Mouse (Mus musculus): ENCODE measurements around the gene Schip1. TPM values are rescaled to one million over a fixed set of nuclear protein-coding genes. Genes with fewer than 3 reads are reported as not detected.

Schip1 gene
- total RNA-seq, 2 experiments from 2014 or later: 0.17 TPM; not detected in 1

DNA sequence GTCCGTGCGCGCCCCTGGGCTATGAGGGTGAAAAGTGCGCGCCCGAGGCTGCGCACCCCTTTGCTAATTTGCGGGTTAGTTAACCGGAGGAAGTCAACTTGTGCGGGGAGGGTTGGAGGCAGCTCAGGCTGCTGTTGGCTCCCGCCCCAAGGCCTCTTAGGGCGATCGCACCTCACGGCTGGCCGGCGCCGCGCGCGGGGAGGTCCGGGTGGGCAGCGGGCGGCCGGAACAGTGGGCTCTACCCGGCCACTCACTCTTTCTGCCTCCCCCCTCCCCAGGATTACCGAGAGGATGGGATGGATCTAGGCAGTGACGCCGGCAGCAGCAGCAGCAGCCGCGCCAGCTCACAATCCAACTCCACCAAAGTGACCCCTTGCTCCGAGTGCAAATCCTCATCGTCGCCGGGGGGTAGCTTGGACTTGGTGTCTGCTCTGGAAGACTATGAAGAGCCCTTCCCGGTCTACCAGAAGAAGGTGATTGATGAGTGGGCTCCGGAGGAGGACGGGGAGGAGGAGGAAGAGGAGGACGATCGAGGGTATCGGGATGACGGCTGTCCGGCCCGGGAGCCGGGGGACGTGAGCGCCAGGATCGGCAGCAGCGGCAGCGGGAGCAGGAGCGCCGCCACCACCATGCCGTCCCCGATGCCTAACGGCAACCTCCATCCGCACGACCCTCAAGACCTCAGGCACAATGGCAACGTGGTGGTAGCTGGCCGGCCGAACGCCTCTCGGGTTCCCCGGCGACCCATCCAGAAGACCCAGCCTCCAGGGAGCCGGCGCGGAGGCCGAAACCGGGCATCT, 429.9 kb downstream of the Schip1 start:
- 0 out of 2 replicates have a peak, but pooled peaks have one; percentile 9 for ATAC-seq (replicated peaks; ENCODE audit: low FRiP score, poor library complexity, severe bottlenecking)

DNA sequence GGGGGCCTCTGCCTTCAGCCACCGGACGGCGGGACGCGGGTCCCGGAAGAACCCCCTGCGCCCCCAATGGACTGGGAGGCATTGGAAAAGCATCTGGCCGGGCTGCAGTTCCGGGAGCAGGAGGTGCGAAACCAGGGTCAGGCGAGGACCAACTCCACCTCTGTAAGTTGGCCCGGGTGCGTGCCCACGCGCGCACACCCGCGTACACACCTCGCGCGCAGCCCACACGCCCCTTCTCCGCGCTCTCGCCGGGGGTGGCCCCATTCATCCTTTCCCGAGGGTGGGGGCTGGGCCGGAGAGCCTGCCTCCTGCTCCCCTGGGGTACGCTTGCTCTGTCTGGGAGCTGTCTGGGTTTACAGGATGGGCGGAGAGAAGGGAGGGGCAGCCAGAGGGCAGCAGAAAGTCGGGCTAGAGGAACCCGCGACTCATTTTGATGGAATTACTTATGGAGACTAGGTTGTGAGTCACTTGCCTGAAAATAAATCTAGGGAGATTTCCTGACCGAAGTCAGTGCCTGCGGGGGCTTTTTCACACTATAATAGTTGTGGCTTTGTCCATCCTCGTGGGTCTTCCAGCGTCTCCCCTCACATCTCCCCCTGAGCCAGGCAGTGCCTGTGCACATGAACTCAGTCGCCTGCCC, 430.6 kb downstream of the Schip1 start:
- peak; percentile 32 for ATAC-seq (replicated peaks; ENCODE audit: low FRiP score, poor library complexity, severe bottlenecking)

DNA sequence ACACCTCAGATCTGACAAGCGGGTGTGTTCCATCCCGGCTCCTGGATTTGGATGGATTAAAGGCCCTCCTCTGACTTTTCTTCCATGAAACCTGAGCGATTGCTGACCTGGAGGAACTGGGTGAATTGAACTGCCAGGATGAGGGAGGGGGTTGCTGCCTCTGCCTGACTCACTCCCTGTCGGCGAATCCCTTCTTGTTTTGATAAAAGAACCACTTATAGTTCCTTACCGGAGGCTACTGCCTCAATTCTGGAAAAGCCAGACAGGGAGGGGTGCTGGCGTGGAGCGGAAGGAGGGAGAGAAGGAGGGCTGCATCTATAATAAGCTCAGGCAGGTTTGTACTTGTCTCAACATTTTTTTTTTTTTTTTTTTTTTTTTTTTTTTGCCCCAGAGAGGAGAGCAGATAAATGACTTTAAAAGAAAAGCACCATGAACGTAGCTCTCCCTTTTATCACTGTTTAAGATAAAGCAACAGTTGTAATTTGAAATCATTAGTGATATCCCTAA, 431.2 kb downstream of the Schip1 start:
- ATAC-seq (replicated peaks; ENCODE audit: low FRiP score, poor library complexity, severe bottlenecking): no peak

DNA sequence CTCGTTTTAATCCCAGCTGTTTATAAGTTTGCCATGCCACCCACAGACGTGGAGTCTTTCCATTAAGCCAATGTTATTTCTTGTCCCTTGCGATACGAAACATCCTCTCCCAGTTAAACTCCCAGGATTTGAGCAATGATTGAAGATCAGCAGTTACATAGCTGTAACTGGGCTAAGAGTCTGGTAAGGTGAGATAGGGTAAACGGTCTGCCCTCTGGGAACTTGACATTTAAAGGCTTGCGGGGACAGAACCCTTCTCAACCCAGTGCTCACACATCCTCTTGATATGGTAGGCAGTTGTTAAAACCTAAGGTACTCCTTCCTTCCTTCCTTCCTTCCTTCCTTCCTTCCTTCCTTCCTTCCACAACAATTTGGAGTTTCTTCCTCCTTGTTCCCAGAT, 431.9 kb downstream of the Schip1 start:
- no peak for ATAC-seq (replicated peaks; ENCODE audit: low FRiP score, poor library complexity, severe bottlenecking)

DNA sequence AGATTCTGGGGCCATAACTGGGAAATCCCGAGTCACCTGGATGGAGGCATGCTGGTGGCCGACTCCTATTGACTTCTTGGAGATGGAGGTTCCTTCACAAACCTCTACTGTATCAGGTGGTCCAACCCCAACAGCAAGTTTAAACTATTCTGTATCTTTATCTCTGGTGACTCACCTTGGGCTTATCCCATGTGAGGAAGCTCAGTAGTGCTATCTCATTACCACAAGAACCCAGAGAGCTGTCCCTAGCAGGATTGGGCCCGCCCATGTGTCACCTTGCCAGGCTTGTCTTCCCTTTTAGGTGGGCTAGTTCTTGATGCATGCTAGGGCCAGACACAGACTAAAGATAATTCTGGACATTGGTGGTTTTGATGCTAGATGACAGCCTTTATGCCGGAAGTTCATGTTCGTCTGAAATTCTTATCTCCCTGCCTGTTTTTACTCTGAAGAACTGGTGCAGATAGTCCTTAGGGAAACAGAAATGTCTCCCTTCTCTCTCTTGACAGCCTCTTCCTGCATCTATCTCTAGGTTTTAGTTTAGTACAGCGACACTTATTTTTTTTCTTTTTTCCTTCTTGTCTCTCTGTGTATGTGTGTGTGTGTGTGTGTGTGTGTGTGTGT, 435.0 kb downstream of the Schip1 start:
- ATAC-seq (replicated peaks; ENCODE audit: low FRiP score, poor library complexity, severe bottlenecking): peak; percentile 86

DNA sequence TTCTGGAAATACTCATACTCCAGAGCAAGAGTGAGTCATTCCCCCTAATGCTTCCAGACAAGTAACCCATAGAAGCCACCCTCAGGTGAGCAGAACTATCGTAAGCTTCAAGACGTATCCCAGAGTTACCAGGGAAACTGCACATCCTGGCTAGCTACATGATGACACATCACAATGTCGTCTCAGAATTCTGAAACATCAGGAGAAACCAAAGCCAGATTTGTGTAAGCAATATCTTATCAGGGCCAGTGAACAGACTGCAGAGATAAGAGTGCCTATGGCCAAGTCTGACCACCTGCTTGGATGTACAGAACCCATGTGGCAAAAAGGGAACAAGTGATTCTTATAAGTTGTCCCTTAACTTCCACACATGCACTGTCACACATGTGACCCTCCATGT, 440.2 kb downstream of the Schip1 start:
- no peak for ATAC-seq (replicated peaks; ENCODE audit: low FRiP score, poor library complexity, severe bottlenecking)

DNA sequence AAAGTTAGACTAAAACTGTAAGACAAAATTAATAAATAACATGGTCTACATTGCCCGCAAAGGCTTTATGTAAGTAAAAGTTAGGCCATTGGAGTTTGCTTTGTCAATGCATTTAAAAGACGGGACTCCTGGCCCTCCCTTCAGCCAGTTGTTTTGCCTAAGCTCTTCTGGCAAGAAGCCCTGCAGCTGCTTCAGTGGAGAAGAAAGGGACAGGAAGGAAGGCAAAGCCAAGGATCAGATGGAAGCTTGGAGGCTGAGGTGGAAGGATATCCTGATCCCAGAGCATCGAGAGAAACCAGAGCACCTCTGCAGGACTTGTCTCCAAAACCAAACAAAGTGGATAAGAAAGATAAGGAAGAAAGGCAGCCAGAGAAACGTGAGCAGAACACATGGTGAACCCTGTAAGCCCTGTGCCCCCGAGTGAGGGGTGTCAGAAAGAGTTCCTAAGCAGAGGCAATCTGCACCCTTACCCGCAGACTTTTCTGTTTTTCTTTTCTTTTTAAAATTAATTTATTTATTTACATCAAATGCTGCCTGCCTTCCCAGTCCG, 442.2 kb downstream of the Schip1 start:
- ATAC-seq (replicated peaks; ENCODE audit: low FRiP score, poor library complexity, severe bottlenecking): no peak

DNA sequence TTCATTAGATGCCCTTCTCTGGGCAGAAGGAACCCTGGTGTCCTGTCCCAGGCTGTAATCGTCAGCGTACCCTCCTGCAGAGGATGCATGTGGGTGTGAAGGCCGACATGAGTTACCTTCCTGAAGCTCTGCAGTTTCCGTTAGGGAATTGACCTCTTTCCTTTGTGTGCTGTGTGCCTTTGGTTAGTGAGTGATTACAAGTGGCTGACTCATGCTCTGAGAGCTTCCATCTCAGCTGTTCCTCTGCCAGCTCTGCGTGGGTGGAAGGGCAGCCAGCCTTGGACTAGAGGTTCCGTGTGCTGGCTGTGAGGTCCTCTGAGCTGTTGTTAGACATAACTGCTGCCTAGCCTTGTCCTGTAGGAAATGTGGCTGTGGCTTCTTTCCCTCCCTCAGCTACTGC, 444.0 kb downstream of the Schip1 start:
- peak; percentile 66 for ATAC-seq (replicated peaks; ENCODE audit: low FRiP score, poor library complexity, severe bottlenecking)

DNA sequence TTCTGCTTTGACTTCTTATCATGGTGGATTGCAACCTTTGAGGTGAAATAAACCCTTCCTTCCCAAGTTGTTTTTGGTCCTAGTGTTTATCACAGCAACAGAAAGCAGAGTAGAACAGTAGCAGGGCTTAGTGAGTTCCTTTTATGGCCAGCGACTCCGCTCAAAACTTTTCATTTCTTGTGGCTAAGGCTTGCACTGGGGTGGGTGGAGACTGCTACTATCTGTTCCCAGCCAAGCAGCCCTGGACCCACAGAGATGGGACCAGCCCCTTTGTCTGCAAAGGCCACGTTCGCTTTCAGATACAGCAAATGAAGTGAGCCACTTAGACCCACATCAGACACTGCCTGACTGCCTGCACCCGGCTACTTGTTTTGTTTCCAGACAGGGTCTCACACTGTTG, 446.3 kb downstream of the Schip1 start:
- peak; percentile 84 for ATAC-seq (replicated peaks; ENCODE audit: low FRiP score, poor library complexity, severe bottlenecking)

DNA sequence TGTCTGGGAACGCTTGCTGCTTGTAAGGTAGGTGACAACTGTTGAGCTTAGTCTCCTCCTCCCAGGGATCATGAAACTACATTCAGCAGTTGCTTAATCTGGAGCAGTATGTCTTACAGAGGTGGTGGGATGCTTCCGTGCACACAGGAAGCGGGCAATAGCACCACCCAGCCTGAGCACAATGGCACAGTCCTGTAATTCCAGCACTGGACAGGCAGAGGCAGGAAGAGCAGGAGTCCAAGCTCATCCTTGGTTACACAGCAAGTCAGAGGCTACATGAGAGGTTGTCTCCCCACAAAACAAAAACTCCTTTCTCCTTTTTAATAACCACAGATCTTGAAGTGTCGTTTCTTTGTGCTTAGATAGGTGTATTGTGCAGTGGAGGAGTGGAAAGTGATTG, 447.1 kb downstream of the Schip1 start:
- ATAC-seq (replicated peaks; ENCODE audit: low FRiP score, poor library complexity, severe bottlenecking): no peak

DNA sequence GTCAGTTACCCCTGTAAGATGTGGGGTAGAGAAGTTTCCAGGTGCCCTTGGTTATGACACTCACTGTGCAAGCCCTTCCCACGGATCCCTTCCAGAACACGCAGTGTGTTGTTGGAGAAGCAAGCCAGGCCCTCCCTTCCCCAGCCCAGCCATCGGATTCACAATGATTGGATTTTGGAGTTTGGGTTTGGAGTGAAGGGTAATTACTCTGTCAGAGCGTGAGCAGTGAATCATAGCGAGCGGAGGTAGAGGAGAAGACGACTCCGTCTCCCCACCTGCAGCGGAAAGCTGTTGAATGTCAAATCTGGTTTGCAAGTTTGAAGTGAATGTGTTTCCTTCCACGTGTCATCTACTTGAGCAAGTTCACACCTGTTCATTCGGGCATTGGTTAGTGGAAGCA, 447.7 kb downstream of the Schip1 start:
- ATAC-seq (replicated peaks; ENCODE audit: low FRiP score, poor library complexity, severe bottlenecking): no peak

DNA sequence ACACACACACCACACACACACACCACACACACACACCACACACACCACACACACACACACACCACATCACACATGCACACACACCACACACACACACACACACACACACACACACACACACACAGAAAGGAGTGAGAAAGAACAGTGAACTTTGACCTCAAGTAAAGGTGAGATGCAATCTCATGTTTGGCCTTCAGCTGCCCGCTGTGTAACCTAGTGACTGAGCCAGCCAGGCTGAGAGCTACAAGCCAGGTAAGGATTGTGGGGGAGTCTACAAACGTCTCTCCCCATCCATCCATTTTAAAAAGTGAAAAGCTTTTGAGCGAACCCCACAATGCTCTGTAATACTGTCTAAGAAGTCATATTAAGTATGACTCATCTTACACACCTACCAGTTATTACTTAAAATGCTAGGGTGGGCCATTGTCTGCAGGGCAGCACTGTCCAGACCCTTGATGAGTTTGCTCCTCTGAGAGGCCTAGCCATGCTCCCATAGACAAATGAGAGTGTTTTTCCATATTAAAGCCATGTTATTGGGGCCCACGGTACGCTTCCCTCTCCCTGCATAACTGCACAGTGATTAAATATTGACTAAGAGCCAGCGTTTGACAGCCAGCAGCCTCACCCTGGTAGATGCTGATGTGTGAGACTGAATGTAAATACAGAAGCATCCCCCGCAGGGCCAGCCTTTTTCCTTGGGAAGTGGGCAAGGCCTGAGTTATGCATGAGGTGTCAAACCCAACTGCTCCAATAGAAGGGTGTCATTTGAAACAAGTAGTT, 448.9 kb downstream of the Schip1 start:
- no peak for ATAC-seq (replicated peaks; ENCODE audit: low FRiP score, poor library complexity, severe bottlenecking)

DNA sequence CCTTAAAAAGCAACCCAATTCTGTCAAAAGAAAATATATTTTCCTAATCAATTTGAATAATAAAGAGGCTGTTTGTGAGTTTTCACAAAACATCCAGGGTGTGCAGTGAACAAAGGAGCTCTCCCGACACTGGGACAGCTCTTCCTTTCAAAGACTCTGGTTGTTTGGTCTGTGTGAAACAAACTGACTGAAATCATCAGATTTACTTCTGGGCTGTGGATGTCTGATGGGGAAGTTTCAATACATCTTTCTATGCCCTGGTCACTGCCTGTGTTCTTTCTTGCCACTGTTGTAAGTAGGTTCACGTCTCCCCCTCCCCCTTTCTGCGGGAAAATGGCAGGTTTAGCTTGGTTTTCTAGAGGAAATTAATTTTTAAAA, 449.5 kb downstream of the Schip1 start:
- ATAC-seq (replicated peaks; ENCODE audit: low FRiP score, poor library complexity, severe bottlenecking): no peak

DNA sequence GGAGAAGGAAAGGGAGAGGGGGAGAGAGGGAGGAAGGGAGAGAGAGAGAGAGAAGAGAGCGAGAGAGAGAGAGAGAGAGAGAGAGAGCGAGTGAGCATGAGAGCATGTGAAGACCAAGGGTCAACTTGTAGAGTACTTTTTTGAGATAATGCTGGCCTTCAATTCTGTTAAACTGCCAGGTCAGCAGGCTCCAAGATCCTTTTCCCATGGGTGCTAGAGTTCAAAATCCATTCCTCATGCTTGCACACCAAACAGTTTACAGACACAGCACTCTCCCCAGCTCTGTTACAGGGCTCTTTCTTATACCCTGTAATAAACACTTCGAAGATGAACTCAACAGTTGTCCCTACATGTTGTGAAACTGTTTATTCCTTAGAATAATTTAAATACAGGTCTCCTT, 450.1 kb downstream of the Schip1 start:
- ATAC-seq (replicated peaks; ENCODE audit: low FRiP score, poor library complexity, severe bottlenecking): no peak

DNA sequence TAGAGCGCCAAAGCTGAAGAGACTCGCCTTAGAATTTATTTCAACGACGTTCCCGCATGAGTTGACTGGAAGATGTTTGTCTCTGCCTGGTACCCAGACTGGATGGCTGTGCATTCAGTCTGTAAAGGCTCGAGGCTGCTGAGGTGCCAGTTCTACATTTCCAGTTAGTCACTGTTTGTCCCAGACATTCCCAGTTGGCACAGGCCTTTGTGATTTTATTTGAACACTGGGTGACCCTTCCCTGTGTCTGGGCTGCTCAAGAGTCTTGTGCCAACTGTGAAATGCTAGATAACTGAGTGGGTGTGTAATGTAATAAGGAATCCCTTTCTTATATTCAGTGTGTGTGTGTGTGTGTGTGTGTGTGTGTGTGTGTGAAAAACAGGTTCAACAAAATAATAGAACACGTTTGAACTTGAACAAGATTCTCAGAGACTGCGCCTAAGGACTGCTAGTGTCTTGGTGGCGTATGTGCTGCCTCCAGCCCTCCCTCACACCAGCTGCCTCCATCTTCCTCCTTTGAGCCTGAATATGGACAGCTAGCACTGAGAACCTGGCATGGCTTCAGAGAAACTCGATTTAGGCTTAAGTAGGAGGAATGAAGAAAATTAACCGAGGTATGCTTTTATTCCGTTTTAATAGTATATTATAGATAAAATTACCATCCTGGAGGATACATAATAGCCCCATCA, 451.9 kb downstream of the Schip1 start:
- no peak for ATAC-seq (replicated peaks; ENCODE audit: low FRiP score, poor library complexity, severe bottlenecking)

DNA sequence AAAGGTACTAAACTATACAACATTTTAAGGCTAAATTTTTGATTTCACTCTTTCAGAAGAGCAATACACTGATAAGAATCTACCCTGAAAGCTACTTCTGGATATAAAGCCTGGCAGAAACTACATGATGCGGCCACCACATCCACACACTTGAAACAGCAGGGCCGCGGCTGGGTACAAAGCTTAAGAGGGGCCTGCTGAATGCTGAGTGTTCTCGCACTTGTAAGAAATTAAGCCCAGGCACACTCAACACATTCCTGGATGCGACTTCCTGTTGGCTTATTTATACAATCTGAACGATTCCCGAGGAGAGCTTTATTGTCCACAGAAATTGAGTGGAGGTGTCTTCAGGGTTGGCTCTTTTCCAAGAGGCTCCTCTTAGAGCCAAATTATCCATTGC, 452.6 kb downstream of the Schip1 start:
- ATAC-seq (replicated peaks; ENCODE audit: low FRiP score, poor library complexity, severe bottlenecking): no peak

DNA sequence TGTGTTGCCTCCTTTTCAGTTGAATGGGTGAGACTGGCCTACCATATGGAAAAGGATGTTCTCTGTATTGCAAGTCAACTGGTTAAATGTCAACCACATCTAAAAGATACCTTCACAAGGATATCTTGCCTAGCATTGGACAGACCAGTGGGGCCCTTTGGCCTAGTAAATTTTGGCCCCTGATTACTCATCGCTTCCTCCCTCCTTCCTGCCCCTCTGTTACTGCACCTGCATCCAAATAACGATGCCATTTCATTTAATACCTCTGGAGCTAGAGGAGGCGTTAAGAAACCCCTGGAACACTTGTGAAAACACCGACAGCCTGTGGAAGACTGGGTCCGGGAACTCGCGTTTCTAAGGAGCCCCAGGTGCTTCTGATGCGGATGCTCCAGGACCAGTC, 453.4 kb downstream of the Schip1 start:
- ATAC-seq (replicated peaks; ENCODE audit: low FRiP score, poor library complexity, severe bottlenecking): no peak

DNA sequence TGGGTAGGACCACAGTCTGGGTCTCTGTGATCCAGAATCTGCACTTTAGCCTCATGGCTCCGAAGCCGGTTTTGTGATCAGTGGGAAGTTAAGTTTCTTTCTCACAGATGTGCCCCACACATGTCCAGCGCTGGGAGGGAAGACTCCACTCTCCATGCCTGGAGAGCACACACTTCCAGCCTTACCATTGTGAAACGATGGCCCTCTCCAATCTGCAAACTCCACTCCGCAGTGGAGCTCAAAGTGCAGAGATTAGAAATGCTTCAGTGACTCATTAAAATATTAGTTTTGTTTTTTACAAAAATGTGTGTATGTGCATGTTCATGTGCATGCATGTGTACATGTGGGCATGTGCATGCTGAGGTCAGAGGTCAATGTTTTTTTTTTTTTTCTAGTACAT, 454.0 kb downstream of the Schip1 start:
- no peak for ATAC-seq (replicated peaks; ENCODE audit: low FRiP score, poor library complexity, severe bottlenecking)

DNA sequence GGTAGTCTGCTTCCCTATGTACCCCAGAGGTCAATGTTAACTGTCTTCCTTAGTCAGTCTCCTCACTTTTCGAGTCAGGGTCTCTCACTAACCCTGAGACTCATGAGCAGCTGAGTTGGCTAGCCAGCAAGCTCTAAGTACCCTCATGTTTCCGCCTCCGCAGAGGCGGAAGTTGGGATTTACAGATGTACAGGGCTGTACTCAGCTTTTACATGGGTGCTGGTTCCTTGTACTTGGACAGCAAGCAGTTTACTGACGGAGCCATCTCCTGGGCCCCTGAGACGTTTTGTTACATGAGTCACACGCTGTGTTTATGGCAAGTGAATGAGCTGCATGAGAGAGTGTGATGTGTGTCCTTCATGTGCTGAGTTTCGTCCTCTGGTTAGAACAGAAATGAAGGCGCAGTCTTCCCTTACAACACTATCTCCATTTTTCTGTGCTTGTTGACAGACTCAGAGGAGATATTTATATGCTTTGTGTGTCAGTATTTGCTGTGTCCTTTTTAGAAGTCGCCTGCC, 460.8 kb downstream of the Schip1 start:
- no peak for ATAC-seq (replicated peaks; ENCODE audit: low FRiP score, poor library complexity, severe bottlenecking)

Measured in erythroblast, adult 5-6 weeks (primary cell).